Mouse (Mus musculus) small intestine, adult 2 months (tissue): Measurements from ENCODE around the gene Trpc5. TPM values are rescaled to one million over a fixed set of nuclear protein-coding genes. Genes with fewer than 3 reads are reported as not detected.

Experiments
- H3K27ac ChIP-seq: fragments of 200-500 bp; 2 replicates; pipeline ENCODE4 v1.5.1; 2012; ENCODE audit warnings: low read depth, low read length, control low read depth, inconsistent platforms; ENCODE audit not compliant: insufficient read depth
- H3K27me3 ChIP-seq: fragments of 200-500 bp; 2 replicates; pipeline ENCODE4 v1.6.1; 2012; ENCODE audit warnings: mild to moderate bottlenecking, moderate library complexity, low read length, inconsistent platforms; ENCODE audit not compliant: control insufficient read depth, insufficient read depth
- H3K36me3 ChIP-seq: fragments of 200-500 bp; 2 replicates; pipeline ENCODE4 v1.6.1; 2012; ENCODE audit warnings: mild to moderate bottlenecking, low read length, control low read depth, inconsistent platforms; ENCODE audit not compliant: control insufficient read depth, insufficient read depth
- H3K4me1 ChIP-seq: fragments of 200-500 bp; 2 replicates; pipeline ENCODE4 v1.6.1; 2012; ENCODE audit warnings: low read length, inconsistent platforms, mixed read lengths; ENCODE audit not compliant: control insufficient read depth, insufficient read depth, insufficient read length
- H3K4me3 ChIP-seq: fragments of 200-500 bp; 2 replicates; pipeline ENCODE4 v1.5.1; 2012; ENCODE audit warnings: low read depth, mild to moderate bottlenecking, control low read depth, inconsistent platforms, low read length, moderate library complexity
- CTCF ChIP-seq: fragments of 200-500 bp; IDR thresholded peaks from 2 replicates; pipeline ENCODE4 v1.5.1; 2012; ENCODE audit warnings: low read depth, mild to moderate bottlenecking, control low read depth, inconsistent platforms, low read length, moderate library complexity, mixed read lengths; ENCODE audit not compliant: insufficient replicate concordance, insufficient read length; ENCODE audit errors: extremely low read depth
- POLR2A ChIP-seq: fragments of 200-500 bp; IDR thresholded peaks from 2 replicates; pipeline ENCODE4 v1.6.1; 2012; ENCODE audit warnings: low read depth, mild to moderate bottlenecking, control low read depth, inconsistent platforms, low read length, moderate library complexity
- WGBS: fragments of 180-500 bp; shearing (Covaris S2); methylation state at CpG from one replicate; pipeline ENCODE4 v1.1.7; 2018; 5-methylcytosine and 5-hydroxymethylcytosine counted together
- polyA plus RNA-seq: library from polyadenylated mRNA; depleted of rRNA; stranded (reverse); fragments of >200 nt; gene quantifications from 2 replicates; pipeline ENCODE4 v1.2.3, GENCODE M21; 2012

The Trpc5 gene
- polyA plus RNA-seq, 1 experiment: not detected

- no peaks in the 10 kb centered on the region for H3K4me1 ChIP-seq
- no peaks in the 10 kb centered on the region for H3K36me3 ChIP-seq
- WGBS: 57% methylated on average over 2 of the region's 3 CpGs
- TF ChIP-seq CTCF: no peak
- TF ChIP-seq POLR2A: no peak
- no peak overlapping the region for H3K27ac ChIP-seq
- H3K4me3 ChIP-seq: no peak overlapping the region
- no peaks in the 10 kb centered on the region for H3K27me3 ChIP-seq
Measured at GRCm38 (mm10) chrX:144644756-144645155, 43.2 kb downstream of the Trpc5 start.

- Histone ChIP-seq H3K4me1 (no peaks in the 10 kb centered on the region), H3K27ac (no peak overlapping the region), H3K4me3 (no peak overlapping the region), H3K27me3 (no peaks in the 10 kb centered on the region), H3K36me3 (no peaks in the 10 kb centered on the region)
- WGBS: 39% methylated on average over 4 of the region's 4 CpGs
- TF ChIP-seq POLR2A (no peak), CTCF (no peak)
Measured at GRCm38 (mm10) chrX:144612753-144613152, 75.2 kb downstream of the Trpc5 start.

GRCm38 (mm10) chrX:144536431-144536830 lies 151.5 kb downstream of the Trpc5 start:
- 21% methylated on average over 1 of the region's 1 CpGs for WGBS
- no peaks in the 10 kb centered on the region for H3K36me3 ChIP-seq
- H3K27me3 ChIP-seq: no peaks in the 10 kb centered on the region
- no peak overlapping the region for H3K4me3 ChIP-seq
- no peak overlapping the region for H3K27ac ChIP-seq
- H3K4me1 ChIP-seq: no peaks in the 10 kb centered on the region
- TF ChIP-seq CTCF: no peak
- no peak for TF ChIP-seq POLR2A

DNA sequence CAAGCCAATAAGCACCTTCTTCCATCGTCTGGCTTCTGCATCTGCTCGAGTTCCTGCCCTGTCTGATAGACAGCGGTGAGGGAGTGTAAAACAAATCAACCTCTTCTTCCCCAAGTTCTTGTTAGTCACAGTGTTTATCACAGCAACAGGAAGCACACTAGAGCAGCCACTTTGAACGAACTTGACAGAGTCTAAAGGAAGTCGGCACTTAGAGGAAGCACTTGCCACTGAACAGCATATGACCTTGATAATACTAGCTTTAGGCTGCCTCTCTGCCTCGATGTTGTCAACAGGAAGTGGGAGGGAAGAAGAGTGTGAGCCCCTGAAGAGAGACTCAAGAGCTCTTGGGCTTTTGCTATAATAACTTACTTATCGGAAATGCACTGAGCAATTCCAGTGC lies 161.9 kb downstream of the Trpc5 start:
- no peaks in the 10 kb centered on the region for H3K4me1 ChIP-seq
- H3K27me3 ChIP-seq: no peaks in the 10 kb centered on the region
- H3K27ac ChIP-seq: no peak overlapping the region
- no peak for TF ChIP-seq CTCF
- no peak for TF ChIP-seq POLR2A
- H3K36me3 ChIP-seq: no peaks in the 10 kb centered on the region
- H3K4me3 ChIP-seq: no peak overlapping the region
- WGBS: 57% methylated on average over 7 of the region's 7 CpGs

DNA sequence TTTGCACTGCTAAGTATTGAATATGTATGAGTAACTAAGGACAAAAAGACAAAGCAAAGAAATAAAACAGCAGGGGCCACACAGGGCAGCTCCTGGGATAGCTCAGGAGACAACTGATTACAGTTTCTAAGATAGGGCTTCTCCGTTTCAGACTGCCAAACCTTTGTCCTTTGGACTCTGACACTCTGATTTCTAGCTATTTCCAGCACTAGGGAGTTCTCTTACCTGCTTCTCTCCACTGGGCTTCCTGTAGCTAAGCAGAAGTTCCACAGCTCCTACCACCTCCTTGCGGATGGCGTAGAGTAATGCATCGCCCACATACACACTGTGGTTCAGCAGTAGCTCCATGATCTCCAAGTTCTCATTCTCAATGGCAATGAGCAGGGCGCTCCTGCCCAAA lies 164.7 kb downstream of the Trpc5 start:
- no peaks in the 10 kb centered on the region for H3K36me3 ChIP-seq
- no peak overlapping the region for H3K4me3 ChIP-seq
- 72% methylated on average over 5 of the region's 5 CpGs for WGBS
- H3K27me3 ChIP-seq: no peaks in the 10 kb centered on the region
- no peak for TF ChIP-seq POLR2A
- no peak for TF ChIP-seq CTCF
- no peaks in the 10 kb centered on the region for H3K4me1 ChIP-seq
- no peak overlapping the region for H3K27ac ChIP-seq

GRCm38 (mm10) chrX:144491394-144491793 lies 196.6 kb downstream of the Trpc5 start:
- Histone ChIP-seq H3K4me3 (no peak overlapping the region), H3K36me3 (no peaks in the 10 kb centered on the region), H3K4me1 (no peaks in the 10 kb centered on the region), H3K27ac (no peak overlapping the region), H3K27me3 (no peaks in the 10 kb centered on the region)
- 55% methylated on average over 1 of the region's 1 CpGs for WGBS
- TF ChIP-seq POLR2A (no peak), CTCF (no peak)

- Histone ChIP-seq H3K36me3 (no peaks in the 10 kb centered on the region), H3K27me3 (no peaks in the 10 kb centered on the region), H3K4me3 (no peak overlapping the region), H3K27ac (no peak overlapping the region), H3K4me1 (no peaks in the 10 kb centered on the region)
- WGBS: 84% methylated on average over 2 of the region's 2 CpGs
- TF ChIP-seq POLR2A (no peak), CTCF (no peak)
Measured at GRCm38 (mm10) chrX:144464416-144464815, 223.6 kb downstream of the Trpc5 start.

GRCm38 (mm10) chrX:144456281-144456680 lies 231.7 kb downstream of the Trpc5 start, which contains the start of gene Trpc5os:
TSS of gene Trpc5os (plus strand) at chrX:144456581.
- 75% methylated on average over 5 of the region's 5 CpGs for WGBS
- Histone ChIP-seq H3K27ac (no peak within 1 kb of the TSS), H3K4me1 (no peaks in the 10 kb centered on the region), H3K27me3 (no peaks in the 10 kb centered on the region), H3K4me3 (no peak within 1 kb of the TSS), H3K36me3 (no peaks in the 10 kb centered on the region)
- TF ChIP-seq CTCF (no peak), POLR2A (no peak)
